Mouse (Mus musculus) MEL-GATA-1-ER (cell line): ENCODE data around the gene Rhbdd3.
A peak's percentile ranks its signal among the peaks of the same experiment; 100 is the strongest.

Source experiments
- DNase-seq: peaks from one replicate; pipeline ENCODE4 v3.0.0-alpha.2; 2012; ENCODE audit warnings: low read depth; ENCODE audit errors: extremely low read depth

Gene Rhbdd3

DNA sequence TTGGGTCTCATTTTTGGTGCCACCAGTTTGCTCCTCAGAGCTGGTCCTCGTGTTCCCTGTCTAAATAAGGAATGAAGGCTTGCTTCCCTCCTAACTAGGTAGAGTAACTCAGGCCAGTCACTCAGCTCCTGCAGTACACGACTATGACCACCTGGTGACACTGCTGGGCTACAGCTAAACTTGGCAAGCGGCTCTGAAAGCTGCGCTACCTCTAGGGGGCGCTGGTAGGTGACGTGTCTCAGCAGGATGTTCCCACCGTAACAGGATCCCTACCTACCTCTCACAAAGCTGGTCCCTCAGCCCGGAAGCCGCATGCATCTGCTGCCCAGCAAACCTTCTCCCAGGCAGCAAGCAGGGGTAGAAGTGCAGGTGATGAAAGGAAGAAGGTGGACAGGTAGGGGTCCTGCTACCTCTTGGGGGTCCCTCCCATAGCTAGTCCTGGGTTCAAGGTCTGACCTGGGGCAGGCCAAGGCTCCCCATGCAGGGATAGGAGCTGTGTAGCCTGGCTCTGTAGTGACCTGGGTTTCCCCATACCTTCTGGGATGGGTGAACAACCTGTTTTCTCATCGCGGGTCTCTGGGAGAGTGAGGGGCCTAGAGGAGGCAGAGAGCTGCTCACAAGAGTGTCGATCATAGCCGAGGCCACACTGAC, 16.3 kb downstream of the Rhbdd3 start:
- DNase-seq = peak; percentile 66

- no peak for DNase-seq
Observed at GRCm38 (mm10) chr11:5125713-5126112, 27.0 kb downstream of the Rhbdd3 start.

DNA sequence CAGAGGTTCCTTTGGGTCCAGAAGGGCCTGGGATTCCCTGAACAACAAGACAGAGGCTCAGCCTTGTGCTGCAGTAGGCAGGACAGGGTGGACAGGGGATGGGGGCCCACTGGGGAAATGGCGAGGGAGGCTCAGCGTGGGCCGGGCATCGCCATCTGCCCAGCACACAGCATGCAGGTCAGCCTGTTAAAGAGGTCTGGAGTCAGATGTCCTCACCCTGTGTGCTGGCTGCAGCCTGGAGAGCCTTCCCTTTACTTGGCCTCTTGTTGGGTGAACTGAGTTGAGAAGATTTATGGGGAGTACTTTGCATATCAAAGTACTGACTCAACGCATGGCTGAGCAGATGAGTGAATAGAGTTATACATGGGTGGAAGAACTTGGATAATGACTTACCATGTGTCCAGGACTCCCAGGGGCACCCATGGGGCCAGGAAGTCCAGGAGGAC, 30.3 kb downstream of the Rhbdd3 start:
- DNase-seq = no peak

DNA sequence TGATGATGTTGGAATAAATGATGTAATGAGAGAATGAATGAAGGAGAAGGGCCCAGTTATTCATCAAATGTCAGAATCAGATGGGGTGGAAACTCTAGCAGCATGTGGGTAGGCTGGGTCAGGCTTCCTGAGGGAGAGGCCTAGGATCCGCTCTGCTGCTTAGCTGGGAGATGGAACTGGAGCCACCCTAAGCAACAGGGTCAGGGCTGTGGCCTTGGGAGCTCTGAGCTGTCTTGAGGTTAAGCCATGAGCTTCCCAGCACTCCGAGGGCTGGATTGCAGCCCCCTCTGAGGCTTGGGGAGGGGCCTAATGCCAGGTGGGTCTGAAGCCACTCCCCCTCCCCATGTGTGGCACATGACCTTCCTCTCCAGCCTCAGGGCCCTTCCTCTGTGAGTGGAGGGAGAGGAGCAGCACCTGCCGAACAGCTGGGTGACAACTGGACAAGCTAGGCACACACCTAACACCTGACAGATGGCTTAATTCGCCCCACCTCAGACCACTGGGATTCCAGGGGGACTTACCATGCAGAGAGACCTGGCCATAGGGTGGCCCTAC, 31.5 kb downstream of the Rhbdd3 start:
- no peak for DNase-seq

GRCm38 (mm10) chr11:5132751-5133150, 34.0 kb downstream of the Rhbdd3 start:
- no peak for DNase-seq

DNA sequence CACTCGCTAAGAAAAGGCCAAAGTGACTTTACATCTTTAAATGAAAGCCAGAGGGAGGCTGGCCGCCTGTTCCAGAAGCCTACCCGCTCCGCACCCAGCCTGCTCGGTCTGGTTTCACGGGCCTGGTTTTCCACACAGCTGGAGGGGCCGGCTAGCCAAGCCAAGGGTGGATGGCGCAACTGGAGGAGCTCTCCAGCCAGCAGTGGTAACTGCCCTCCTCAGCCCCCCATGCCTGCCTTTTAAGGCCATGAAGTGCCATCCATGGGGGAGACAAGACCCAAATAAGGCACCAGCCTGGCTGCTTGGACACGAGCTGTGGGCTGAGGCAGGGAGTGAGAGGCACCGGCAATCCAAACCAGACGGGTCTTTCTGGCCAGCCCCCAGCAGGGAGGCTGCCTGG, 37.2 kb downstream of the Rhbdd3 start:
- DNase-seq = no peak

DNA sequence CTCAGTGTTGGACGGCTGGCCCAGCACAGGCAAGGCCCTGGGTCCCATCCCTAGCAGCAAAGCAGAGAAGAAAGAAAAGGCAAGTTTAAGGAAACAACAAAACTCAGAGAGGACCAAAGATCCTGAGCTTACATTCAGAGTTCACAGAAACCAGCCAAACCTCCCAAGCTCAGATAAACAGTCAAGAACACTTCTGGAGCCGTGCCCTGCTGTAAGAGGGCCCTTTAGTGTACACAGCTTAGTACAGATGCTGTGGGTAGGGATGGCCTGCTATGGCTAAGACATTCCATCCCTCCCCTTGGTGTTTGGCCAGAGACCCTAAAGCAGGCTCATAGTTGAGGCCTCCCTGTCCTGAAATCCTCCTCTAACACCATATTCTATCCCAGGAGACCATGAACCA, 39.9 kb downstream of the Rhbdd3 start:
- DNase-seq = no peak

GRCm38 (mm10) chr11:5139372-5139771, 40.6 kb downstream of the Rhbdd3 start:
- DNase-seq = no peak

- DNase-seq = peak; percentile 46
Observed at GRCm38 (mm10) chr11:5140619-5141018, 41.9 kb downstream of the Rhbdd3 start.

DNA sequence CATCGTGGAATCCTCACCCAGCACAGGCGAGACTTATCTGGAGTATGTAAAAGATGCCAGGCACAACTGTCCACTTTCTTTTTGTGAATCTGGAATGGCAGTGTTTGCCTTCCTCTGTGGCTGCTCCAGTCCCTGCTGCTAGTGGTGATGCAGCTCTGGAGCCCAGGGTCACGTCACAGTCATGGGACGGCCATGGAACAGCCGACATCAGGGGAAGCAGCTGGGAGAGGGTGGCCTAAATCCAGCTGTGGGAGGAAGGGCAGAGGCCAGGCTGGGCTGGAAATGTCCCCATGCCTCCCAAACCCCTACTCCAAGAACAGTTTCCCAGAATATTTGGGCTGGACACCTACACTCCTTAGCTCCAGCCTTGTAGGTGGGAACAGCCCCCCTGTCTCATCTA, 42.5 kb downstream of the Rhbdd3 start:
- DNase-seq = no peak

DNA sequence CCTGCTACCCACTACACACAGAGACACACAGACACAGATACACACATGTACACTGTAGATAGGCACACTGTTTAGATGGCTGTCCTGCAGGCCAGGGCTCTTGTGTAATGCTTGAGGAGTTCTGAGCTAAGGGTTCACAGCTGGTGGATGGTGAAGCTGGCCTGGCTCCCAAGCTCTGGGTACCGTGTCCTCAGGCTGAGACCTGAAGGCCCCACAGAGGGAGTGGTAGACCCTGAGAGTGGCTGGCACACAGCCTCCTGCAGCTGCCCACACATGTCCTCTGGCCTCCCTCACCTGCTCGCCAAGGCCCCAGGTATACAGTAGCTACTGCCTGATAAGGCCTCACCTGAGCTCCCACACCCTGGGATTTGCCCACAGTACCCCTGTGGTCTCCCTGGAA, 43.2 kb downstream of the Rhbdd3 start:
- DNase-seq = no peak

DNA sequence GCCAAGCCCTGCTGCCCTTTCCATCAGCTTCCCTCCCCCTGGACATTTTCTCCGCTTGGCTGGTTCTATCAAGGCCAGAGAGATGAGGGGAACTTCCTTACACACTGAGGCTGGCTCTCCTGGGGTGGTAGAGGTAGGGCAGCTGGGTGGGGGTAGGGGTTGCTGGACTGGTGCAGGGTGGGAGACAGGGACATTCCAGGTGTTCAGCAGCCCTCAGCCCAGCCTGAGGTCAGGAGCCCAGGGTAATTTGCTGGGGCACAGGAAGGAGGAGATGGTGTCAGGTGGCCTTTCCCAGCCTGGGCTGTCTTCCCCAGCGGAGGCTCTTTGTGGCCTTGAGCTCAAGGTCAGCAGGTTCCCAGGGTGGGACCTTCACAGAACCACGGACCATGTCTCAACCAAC, 46.9 kb downstream of the Rhbdd3 start:
- no peak for DNase-seq

DNA sequence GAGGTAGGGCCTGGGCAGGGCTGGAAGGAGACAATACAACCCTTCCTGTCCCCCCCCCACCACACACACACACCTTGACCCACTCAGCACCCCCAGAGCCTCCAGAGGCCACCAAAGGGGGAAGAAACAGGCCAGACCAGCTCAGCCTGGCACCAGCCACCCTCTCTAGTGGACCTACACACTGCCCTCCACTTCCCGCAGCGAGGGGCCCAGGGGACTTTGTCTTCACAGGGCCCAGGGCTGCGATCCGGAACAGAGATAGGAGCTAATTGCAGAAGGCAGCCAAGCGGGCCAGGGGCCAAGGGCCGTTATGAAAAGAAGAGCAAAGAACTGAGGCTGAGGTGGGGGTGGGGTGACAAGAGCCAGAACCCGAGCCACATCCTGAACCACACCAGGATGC, 50.5 kb downstream of the Rhbdd3 start:
- no peak for DNase-seq

GRCm38 (mm10) chr11:5149955-5150354, 51.2 kb downstream of the Rhbdd3 start:
- no peak for DNase-seq

DNA sequence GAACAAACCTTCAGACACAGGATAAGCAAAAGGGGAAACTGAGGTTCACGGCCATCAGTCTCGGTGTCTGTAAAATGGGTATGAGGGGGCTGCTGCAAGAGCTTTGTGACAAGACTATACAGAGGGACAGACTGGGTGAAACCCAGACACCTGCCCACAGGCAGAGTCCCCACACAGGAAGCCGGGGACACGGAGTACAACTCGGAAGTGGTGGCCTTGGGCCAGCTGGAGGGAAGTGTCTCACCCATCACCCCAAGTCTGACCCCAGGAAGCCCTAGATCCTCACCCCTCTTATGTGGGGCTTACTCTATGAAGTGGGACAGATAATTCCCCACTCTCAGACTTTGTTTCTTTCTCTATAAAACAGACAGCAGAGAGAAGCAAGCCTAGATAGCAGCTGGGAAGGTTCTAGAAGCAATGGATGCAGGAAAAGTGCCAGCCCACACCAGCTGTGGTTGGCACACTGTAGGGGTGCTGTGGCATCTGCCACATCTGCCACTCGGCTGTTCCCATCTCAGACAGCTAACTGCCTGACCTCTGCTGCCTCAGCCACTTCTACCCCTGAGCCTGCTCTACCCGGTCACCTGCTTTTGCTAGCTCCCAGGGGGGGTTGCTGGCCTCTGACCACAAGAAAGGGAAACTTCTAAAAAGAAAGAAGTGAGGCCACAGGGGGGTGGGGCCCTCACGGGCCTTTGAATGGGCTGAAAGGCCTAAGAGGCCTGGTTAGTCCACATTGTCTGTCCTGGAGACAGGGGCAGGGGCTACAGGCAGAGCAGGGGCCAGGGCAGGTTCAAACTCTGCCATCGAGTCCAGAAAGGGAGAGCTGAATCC, 51.9 kb downstream of the Rhbdd3 start:
- DNase-seq = no peak

DNA sequence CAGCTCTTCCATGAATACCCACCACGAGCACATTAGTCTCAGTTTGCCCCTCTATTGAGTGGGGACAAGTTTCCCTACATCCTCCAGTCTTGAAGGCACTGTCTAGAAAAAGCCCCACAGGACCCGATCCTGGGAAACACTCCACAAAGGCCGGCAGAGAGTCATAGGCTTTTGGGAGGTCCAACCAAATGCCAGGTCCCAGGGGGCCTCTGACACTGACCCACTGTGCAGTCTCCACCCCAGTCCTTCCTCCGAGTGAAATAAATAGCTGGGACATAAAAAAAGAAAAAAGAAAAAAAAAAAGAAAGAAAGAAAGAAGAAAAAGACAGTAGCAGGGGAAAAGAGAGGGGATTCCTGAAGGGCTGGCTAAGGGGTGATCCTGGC, 52.5 kb downstream of the Rhbdd3 start:
- DNase-seq = no peak

DNA sequence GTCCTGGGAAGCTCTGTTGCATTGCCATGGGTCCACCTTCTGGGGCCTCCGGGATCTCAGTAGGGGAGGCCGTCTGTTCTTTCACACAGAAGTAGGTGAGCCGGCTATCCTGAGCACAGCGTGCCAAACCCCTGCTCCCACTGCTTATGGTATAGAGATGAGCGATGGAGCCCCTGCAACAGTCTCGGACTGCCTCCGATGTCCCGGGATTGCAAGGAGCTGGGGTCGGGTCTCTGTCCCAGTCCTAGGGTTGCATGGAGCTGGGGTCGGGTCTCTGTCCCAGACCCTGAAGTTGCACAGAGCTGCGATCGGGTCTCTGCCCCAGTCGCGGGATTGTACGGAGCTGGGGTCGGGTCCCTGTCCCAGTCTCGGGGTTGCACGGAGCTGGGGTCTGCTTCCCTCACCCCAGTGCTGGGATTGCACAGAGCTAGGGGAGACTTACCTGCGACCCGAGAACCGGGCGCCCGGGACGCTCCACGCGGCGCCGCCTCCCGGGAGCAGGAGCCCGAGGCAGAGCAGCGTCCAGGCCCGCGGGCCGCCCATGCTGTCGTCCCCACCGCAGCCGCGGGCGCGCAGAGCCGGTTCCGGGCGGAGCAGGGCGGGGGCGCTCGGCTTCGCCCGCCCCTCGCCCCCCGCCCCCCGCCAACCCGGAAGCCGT, 53.1 kb downstream of the Rhbdd3 start, which contains the start of gene Emid1:
Emid1 (minus strand) TSS at position 578 of the 658 bp plus-strand sequence.
- DNase-seq = no peak

DNA sequence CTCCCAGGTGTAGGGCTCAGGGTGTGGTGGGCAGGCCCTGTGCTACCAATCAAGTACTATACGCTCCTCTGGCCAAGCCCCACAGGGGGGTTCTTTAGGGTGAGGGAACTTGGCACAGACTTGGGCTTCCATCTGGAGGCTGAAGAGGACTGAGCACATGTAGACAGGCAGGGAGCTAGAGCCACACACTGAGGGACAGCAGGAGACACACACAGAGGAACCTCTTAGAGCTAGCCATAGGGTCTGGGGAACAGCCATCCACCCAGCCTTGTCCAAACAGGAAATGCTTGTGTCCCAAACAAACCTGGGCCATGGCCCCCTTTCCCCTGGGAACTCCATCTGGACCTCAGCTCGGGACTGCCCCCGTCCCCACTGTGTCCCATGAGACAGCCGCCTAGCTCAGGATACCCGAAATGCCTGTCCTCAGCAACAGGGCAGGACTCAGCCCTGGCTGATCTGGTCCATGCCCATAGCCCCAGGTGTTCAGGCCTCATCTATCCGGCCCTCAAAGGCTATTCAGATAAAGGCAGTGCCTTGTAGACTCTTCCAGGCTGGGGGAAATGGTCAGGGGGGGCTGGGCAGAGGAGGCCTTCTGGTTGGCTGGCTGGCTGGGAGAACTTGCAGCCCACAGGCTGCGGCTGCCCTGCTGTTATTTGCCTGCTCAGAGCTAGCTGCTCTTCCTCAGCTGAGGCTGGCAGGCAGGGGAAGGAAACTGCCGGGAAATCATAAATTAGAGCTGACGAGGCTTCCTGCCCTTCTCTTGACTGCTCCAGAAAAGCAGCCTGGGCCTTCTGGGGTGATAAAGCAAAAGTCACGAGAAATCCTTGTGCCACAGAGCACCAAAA, 56.5 kb downstream of the Rhbdd3 start:
- DNase-seq = no peak
